Mouse (Mus musculus) gastrocnemius, postnatal 10 days (tissue): Measurements from ENCODE around the gene Rab15. TPM values are rescaled to one million over a fixed set of nuclear protein-coding genes. Genes with fewer than 3 reads are reported as not detected.

Source experiments
- DNase-seq: peaks from one replicate; pipeline ENCODE4 v3.0.0; 2021; ENCODE audit warnings: mixed read lengths
- total RNA-seq, 2 experiments: library from RNA; stranded (reverse); gene quantifications; 2 replicates each; pipeline ENCODE4 v1.2.3; 2021

Rab15 gene
- total RNA-seq, 2 experiments from 2014 or later = 7.7 to 10.7 TPM

- no peak for DNase-seq
Measured at GRCm38 (mm10) chr12:76778305-76779083, 44.2 kb downstream of the Rab15 start.

- no peak for DNase-seq
Measured at GRCm38 (mm10) chr12:76777845-76778244, 44.9 kb downstream of the Rab15 start.

GRCm38 (mm10) chr12:76776898-76777297 is 45.8 kb downstream of the Rab15 start:
- no peak for DNase-seq

- no peak for DNase-seq
Measured at GRCm38 (mm10) chr12:76775132-76775531, 47.6 kb downstream of the Rab15 start.

GRCm38 (mm10) chr12:76774652-76775051 is 48.1 kb downstream of the Rab15 start:
- no peak for DNase-seq

GRCm38 (mm10) chr12:76771540-76771939 is 51.2 kb downstream of the Rab15 start:
- no peak for DNase-seq

- DNase-seq = no peak
Measured at GRCm38 (mm10) chr12:76770841-76771500, 51.7 kb downstream of the Rab15 start.

- peak; percentile 19 for DNase-seq
Measured at GRCm38 (mm10) chr12:76765901-76766630, 56.6 kb downstream of the Rab15 start.

- DNase-seq = peak; percentile 86
Measured at GRCm38 (mm10) chr12:76765354-76765851, 57.3 kb downstream of the Rab15 start, which contains the start of the genes Churc1 and Fntb. Gene Churc1 (plus strand): TSS chr12:76765538. Gene Fntb (plus strand): TSS chr12:76765589.

GRCm38 (mm10) chr12:76752652-76753318 is 69.9 kb downstream of the Rab15 start:
- no peak for DNase-seq

GRCm38 (mm10) chr12:76750866-76751459 is 71.7 kb downstream of the Rab15 start:
- no peak for DNase-seq

Other genes starting within 250 kb of the Rab15 start
- 100 to 1,000 TPM; 102 TPM for gene Sptb, start 112.4 kb downstream of the Rab15 start, total RNA-seq
- 10 to 100 TPM; 48.1 to 55.1 TPM for gene Churc1, start 57.4 kb downstream of the Rab15 start, total RNA-seq
- 10 to 100 TPM; 17.0 to 18.1 TPM for gene Fntb, start 57.3 kb downstream of the Rab15 start, total RNA-seq
- not detected for gene Gpx2, start 27.4 kb downstream of the Rab15 start, total RNA-seq
- 10 to 100 TPM; 41.8 to 43.1 TPM for gene Max, start 139.3 kb upstream of the Rab15 start, total RNA-seq